Mouse (Mus musculus): ENCODE data around the gene Hs6st2.

DNA sequence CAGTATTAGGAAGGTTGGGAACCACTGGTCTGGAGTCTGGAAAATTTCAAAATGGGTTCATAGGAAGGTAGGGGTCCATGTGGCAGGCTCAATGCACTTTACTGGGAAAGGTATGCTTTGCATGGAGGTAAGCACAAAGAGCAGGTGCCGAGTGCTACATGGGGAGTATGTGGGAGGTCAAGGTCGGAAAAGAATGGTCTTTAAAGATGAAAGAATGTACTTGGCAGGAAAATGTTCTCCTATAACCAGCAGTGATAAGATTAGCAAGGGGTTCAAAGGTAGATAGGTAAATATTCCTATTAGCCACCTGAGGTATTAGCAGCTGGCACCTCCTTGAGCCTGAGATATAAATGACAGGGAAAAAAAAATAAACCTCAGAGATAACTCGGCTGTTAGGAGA lies 338.1 kb downstream of the Hs6st2 start:
- TF ChIP-seq USF2 (conservative IDR thresholded peaks at IDR 0.05; ENCODE audit: low read depth, low read length): no peak
- no peak for TF ChIP-seq ZC3H11A (IDR thresholded peaks at IDR 0.05; ENCODE audit: low read depth, low read length)
- TF ChIP-seq CHD2 (IDR thresholded peaks at IDR 0.05; ENCODE audit: low read length): no peak
- TF ChIP-seq JUND (conservative IDR thresholded peaks at IDR 0.05; ENCODE audit: low read depth, low read length): no peak
- TF ChIP-seq ZNF384 (IDR thresholded peaks at IDR 0.05; ENCODE audit: low read depth, low read length): no peak
- no peak for TF ChIP-seq CTCF (conservative IDR thresholded peaks at IDR 0.05 in 1 of 2, IDR thresholded peaks at IDR 0.05 in 1 of 2; ENCODE audit: low read depth in 2 of 2, low read length in 2 of 2)
- no peak for TF ChIP-seq TCF12 (IDR thresholded peaks at IDR 0.05; ENCODE audit: low read depth, low read length)
- TF ChIP-seq POLR2A (IDR thresholded peaks at IDR 0.05; ENCODE audit: low read depth, low read length): no peak
- TF ChIP-seq MAFK (IDR thresholded peaks at IDR 0.05; ENCODE audit: insufficient replicate concordance, low read length): no peak
- no peak for TF ChIP-seq EP300 (IDR thresholded peaks at IDR 0.05; ENCODE audit: low read length)
- no peak for TF ChIP-seq POLR2AphosphoS2 (IDR thresholded peaks at IDR 0.05; ENCODE audit: low read depth, low read length)
